Mouse (Mus musculus) midbrain, embryonic 15.5 days (tissue): ENCODE measurements around the gene Chsy1. TPM values are rescaled to one million over a fixed set of nuclear protein-coding genes. Genes with fewer than 3 reads are reported as not detected.

Experiments used
- ATAC-seq: fragments of 200-750 bp; cut with Nextera tagmentation; replicated peaks from 2 replicates; pipeline ENCODE4 v1.8.0; 2017; ENCODE audit warnings: moderate TSS enrichment
- H3K27ac ChIP-seq: fragments of 300-500 bp; sonication (generic); 2 replicates; pipeline ENCODE4 v1.5.1; 2015; ENCODE audit warnings: mild to moderate bottlenecking, inconsistent platforms
- H3K27me3 ChIP-seq: fragments of 300-500 bp; sonication (generic); replicated peaks from 2 replicates; pipeline ENCODE4 v1.6.1; 2015; ENCODE audit warnings: inconsistent platforms
- H3K36me3 ChIP-seq: fragments of 300-500 bp; sonication (generic); replicated peaks from 2 replicates; pipeline ENCODE4 v1.6.1; 2015; ENCODE audit warnings: inconsistent platforms
- H3K4me1 ChIP-seq: fragments of 300-500 bp; sonication (generic); 2 replicates; pipeline ENCODE4 v1.6.1; 2015; ENCODE audit warnings: inconsistent platforms
- H3K4me2 ChIP-seq: fragments of 300-500 bp; sonication (generic); 2 replicates; pipeline ENCODE4 v1.6.1; 2015; ENCODE audit warnings: inconsistent platforms, mild to moderate bottlenecking, moderate library complexity
- H3K4me3 ChIP-seq: fragments of 300-500 bp; sonication (generic); 2 replicates; pipeline ENCODE4 v1.5.1; 2015; ENCODE audit warnings: mild to moderate bottlenecking, inconsistent platforms
- H3K9ac ChIP-seq: fragments of 300-500 bp; sonication (generic); 2 replicates; pipeline ENCODE4 v1.6.1; 2015; ENCODE audit warnings: mild to moderate bottlenecking, inconsistent platforms
- H3K9me3 ChIP-seq: fragments of 300-500 bp; sonication (generic); 2 replicates; pipeline ENCODE4 v1.6.1; 2016; ENCODE audit warnings: inconsistent platforms
- WGBS: fragments of 180-500 bp; shearing (Covaris S2); methylation state at CpG from one replicate; pipeline ENCODE4 v1.1.7; 2015; ENCODE audit warnings: mixed read lengths; 5-methylcytosine and 5-hydroxymethylcytosine counted together
- polyA plus RNA-seq: library from polyadenylated mRNA; unstranded; fragments of >200 nt; fragmentation: Nextera tagmentation; extraction: Ambion mirVana; gene quantifications from 2 replicates; pipeline ENCODE4 v1.2.1, GENCODE M21; 2015

Chsy1 gene
- polyA plus RNA-seq, 1 experiment from 2014 or later, result 10.0 TPM

DNA sequence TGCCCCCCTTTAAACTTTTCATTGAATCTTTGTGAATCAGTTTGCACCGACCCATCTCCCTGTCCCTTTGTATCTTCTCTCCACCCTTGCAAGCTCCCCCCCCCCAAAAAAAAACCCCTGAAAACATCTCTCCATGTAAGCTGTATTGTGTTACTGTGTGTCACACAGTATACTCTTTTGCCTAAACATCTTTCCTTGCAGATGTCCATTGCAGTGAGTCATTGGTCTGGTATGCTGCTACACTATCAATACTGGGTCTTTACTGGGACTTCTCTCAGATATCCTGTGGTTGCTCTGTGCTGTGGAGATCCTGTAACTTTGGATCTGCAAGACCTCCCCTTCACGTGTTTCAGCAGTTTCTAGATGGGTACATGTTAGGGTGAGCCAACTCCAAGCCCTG lies 21.0 kb downstream of the Chsy1 start:
- no peaks in the 10 kb centered on the region for H3K27me3 ChIP-seq
- no peak overlapping the region for H3K4me2 ChIP-seq
- peaks cover 3% of the 10 kb centered on the region; the same call in 1 of the 2 replicates for H3K36me3 ChIP-seq
- no peak for ATAC-seq
- WGBS, result 96% methylated on average over 2 of the region's 2 CpGs
- no peak overlapping the region for H3K4me3 ChIP-seq
- H3K9me3 ChIP-seq, result no peaks in the 10 kb centered on the region
- H3K27ac ChIP-seq, result no peak overlapping the region
- peaks cover 20% of the 10 kb centered on the region for H3K4me1 ChIP-seq
- no peak overlapping the region for H3K9ac ChIP-seq

GRCm38 (mm10) chr7:66131776-66132421 lies 22.6 kb downstream of the Chsy1 start:
- Histone ChIP-seq H3K4me3 (no peak overlapping the region), H3K9ac (no peak overlapping the region), H3K4me2 (no peak overlapping the region), H3K4me1 (peaks cover 33% of the 10 kb centered on the region), H3K27ac (no peak overlapping the region), H3K36me3 (0 out of 2 replicates have a peak, but pooled peaks cover 3% of the 10 kb centered on the region), H3K9me3 (no peaks in the 10 kb centered on the region), H3K27me3 (no peaks in the 10 kb centered on the region)
- WGBS, result 94% methylated on average over 4 of the region's 4 CpGs
- ATAC-seq, result no peak

DNA sequence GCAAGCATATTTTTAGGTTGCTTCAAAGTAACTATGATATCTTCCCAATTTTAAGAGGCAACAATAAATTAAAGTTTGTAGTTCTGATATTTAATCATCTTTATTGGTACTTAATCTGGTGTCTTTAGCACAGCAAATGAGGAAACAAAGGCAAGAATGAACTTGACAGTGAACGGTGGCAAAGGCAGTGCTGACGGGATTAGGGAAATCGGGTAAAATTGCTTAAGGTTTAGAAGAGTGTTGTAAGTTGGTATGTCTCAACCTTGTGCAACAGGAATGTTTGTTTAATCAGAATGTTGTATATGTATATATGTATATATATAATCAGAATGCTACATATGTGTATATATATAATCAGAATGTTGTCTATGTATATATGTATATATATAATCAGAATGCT lies 24.8 kb downstream of the Chsy1 start:
- peaks cover 27% of the 10 kb centered on the region for H3K4me1 ChIP-seq
- WGBS, result 88% methylated on average over 3 of the region's 3 CpGs

DNA sequence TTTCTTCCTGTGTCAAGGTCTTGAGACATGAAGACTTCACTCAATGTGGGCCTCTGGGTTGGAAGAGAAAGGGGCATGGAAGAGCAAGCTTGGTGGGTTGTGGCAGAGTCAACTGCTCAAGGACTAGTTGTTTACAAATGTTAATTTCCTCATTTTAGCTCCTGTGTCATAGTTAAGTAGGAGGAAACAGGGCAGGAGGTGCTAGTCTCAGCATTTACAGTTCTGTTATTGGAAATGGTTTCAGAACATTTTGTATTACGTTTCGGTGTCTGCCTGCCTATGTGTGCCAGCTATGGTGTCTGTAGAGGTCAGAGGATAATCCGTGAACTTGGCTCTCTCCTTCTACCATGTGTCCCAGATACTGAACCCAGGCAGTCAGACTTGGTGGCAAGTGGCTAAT lies 26.3 kb downstream of the Chsy1 start:
- 77% methylated on average over 3 of the region's 3 CpGs for WGBS
- 0 out of 2 replicates have a peak, but pooled peaks cover 3% of the 10 kb centered on the region for H3K36me3 ChIP-seq
- no peak overlapping the region for H3K4me3 ChIP-seq
- no peaks in the 10 kb centered on the region for H3K27me3 ChIP-seq
- H3K27ac ChIP-seq, result peak overlapping the region; percentile 48; the same call in 1 of the 2 replicates
- H3K9ac ChIP-seq, result no peak overlapping the region
- H3K9me3 ChIP-seq, result no peaks in the 10 kb centered on the region
- no peak overlapping the region for H3K4me2 ChIP-seq
- H3K4me1 ChIP-seq, result peaks cover 35% of the 10 kb centered on the region
- ATAC-seq, result 0 out of 2 replicates have a peak, but pooled peaks have one; percentile 19

More for the DNA sequence above, 24.8 kb downstream of the Chsy1 start:
- Histone ChIP-seq H3K9ac (no peak overlapping the region), H3K27ac (no peak overlapping the region), H3K27me3 (no peaks in the 10 kb centered on the region), H3K4me2 (no peak overlapping the region), H3K4me3 (no peak overlapping the region), H3K9me3 (no peaks in the 10 kb centered on the region), H3K36me3 (0 out of 2 replicates have a peak, but pooled peaks cover 3% of the 10 kb centered on the region)
- ATAC-seq, result no peak

- Histone ChIP-seq H3K9ac (no peak overlapping the region), H3K27ac (peak overlapping the region; percentile 48; the same call in 1 of the 2 replicates), H3K4me1 (peaks cover 40% of the 10 kb centered on the region), H3K36me3 (0 out of 2 replicates have a peak, but pooled peaks cover 3% of the 10 kb centered on the region), H3K9me3 (no peaks in the 10 kb centered on the region), H3K27me3 (no peaks in the 10 kb centered on the region), H3K4me2 (no peak overlapping the region), H3K4me3 (no peak overlapping the region)
- 0 out of 2 replicates have a peak, but pooled peaks have one; percentile 6 for ATAC-seq
Observed at GRCm38 (mm10) chr7:66136187-66136586, 26.9 kb downstream of the Chsy1 start.

- 85% methylated on average over 4 of the region's 4 CpGs for WGBS
- Histone ChIP-seq H3K36me3 (no peaks in the 10 kb centered on the region), H3K4me1 (peaks cover 48% of the 10 kb centered on the region), H3K4me3 (no peak overlapping the region), H3K9ac (no peak overlapping the region), H3K9me3 (no peaks in the 10 kb centered on the region), H3K27ac (no peak overlapping the region), H3K27me3 (no peaks in the 10 kb centered on the region), H3K4me2 (no peak overlapping the region)
- ATAC-seq, result no peak
Observed at GRCm38 (mm10) chr7:66137309-66137708, 28.0 kb downstream of the Chsy1 start.

- Histone ChIP-seq H3K4me2 (no peak overlapping the region), H3K27me3 (no peaks in the 10 kb centered on the region), H3K27ac (no peak overlapping the region), H3K9me3 (no peaks in the 10 kb centered on the region), H3K4me3 (no peak overlapping the region), H3K36me3 (no peaks in the 10 kb centered on the region), H3K9ac (no peak overlapping the region), H3K4me1 (peaks cover 55% of the 10 kb centered on the region)
- no peak for ATAC-seq
- 58% methylated on average over 4 of the region's 4 CpGs for WGBS
Observed at GRCm38 (mm10) chr7:66138301-66138700, 29.0 kb downstream of the Chsy1 start.

DNA sequence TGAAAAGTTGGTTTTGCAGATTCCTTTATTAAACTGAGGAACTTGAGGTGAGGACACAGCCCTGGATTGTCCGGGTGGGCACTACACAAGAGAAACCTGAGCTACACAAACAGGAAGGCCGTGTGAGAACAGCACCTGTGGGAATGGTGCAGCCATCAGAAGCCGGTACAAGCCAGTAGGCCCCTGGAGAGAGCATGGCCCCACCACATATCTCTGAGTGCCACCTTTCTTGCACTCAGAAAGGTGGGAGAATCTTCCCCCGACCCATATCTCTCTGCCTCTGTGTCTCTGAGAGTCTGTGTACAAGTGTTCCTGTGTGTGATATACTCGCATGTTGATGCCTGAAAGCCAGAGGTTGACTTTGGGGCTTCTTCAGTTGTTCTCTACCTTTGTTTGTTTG lies 29.6 kb downstream of the Chsy1 start:
- ATAC-seq, result no peak
- H3K4me2 ChIP-seq, result no peak overlapping the region
- no peaks in the 10 kb centered on the region for H3K27me3 ChIP-seq
- no peaks in the 10 kb centered on the region for H3K9me3 ChIP-seq
- no peak overlapping the region for H3K9ac ChIP-seq
- peaks cover 59% of the 10 kb centered on the region for H3K4me1 ChIP-seq
- WGBS, result 90% methylated on average over 5 of the region's 5 CpGs
- H3K36me3 ChIP-seq, result no peaks in the 10 kb centered on the region
- H3K4me3 ChIP-seq, result no peak overlapping the region
- no peak overlapping the region for H3K27ac ChIP-seq

- Histone ChIP-seq H3K27me3 (no peaks in the 10 kb centered on the region), H3K9ac (no peak overlapping the region), H3K27ac (no peak overlapping the region; the same call in 1 of the 2 replicates), H3K9me3 (no peaks in the 10 kb centered on the region), H3K4me1 (peaks cover 59% of the 10 kb centered on the region), H3K36me3 (no peaks in the 10 kb centered on the region), H3K4me3 (no peak overlapping the region), H3K4me2 (no peak overlapping the region)
- no peak for ATAC-seq
- 58% methylated on average over 3 of the region's 3 CpGs for WGBS
Observed at GRCm38 (mm10) chr7:66140095-66140494, 30.8 kb downstream of the Chsy1 start.

DNA sequence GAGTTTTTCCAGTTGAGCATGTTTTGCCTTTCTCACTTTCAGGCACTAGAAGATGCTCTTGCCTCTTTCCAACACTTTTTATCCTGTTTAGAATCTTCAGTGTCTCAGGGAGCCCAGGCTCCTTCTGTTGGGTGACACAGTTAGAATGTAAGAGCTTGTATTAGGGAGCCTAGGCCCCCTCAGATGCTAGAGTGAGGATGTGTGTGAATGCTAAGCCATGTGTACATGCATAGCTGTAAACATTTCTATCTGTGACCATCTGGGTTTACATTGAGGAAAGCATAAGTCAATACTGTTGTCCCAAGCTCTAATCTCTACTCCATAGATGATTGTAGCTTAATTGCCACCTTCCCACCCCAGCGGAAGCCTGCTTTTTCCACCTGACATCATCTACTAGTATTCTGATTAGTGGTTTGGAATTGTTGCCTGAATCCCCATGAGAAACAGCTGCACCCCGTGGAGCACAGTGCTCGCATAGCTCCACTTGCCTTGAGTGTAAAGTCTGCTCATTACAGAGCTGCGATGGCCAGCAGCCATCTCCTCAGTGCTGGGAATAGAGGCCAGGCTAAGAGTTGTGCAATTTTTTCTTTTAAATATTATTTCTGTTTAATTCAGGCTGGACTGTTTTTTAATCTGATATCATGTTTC lies 31.7 kb downstream of the Chsy1 start:
- H3K4me2 ChIP-seq, result no peak overlapping the region
- H3K27ac ChIP-seq, result peak overlapping the region; percentile 45
- H3K9ac ChIP-seq, result no peak overlapping the region
- WGBS, result 29% methylated on average over 4 of the region's 4 CpGs
- H3K36me3 ChIP-seq, result no peaks in the 10 kb centered on the region
- peak; percentile 45; the same call in 1 of the 2 replicates for ATAC-seq
- H3K9me3 ChIP-seq, result no peaks in the 10 kb centered on the region
- H3K4me3 ChIP-seq, result no peak overlapping the region
- H3K27me3 ChIP-seq, result no peaks in the 10 kb centered on the region
- H3K4me1 ChIP-seq, result peaks cover 53% of the 10 kb centered on the region

GRCm38 (mm10) chr7:66142514-66142913 lies 33.2 kb downstream of the Chsy1 start:
- Histone ChIP-seq H3K4me2 (no peak overlapping the region), H3K4me3 (no peak overlapping the region), H3K27ac (0 out of 2 replicates have a peak overlapping the region, but pooled peaks have one; percentile 52), H3K4me1 (peaks cover 40% of the 10 kb centered on the region), H3K36me3 (no peaks in the 10 kb centered on the region), H3K9me3 (no peaks in the 10 kb centered on the region), H3K27me3 (no peaks in the 10 kb centered on the region), H3K9ac (no peak overlapping the region)
- peak; percentile 71 for ATAC-seq
- 64% methylated on average over 7 of the region's 7 CpGs for WGBS

- Histone ChIP-seq H3K4me2 (no peak overlapping the region), H3K4me3 (no peak overlapping the region), H3K9ac (no peak overlapping the region), H3K27ac (no peak overlapping the region), H3K9me3 (no peaks in the 10 kb centered on the region), H3K36me3 (no peaks in the 10 kb centered on the region), H3K4me1 (peaks cover 32% of the 10 kb centered on the region), H3K27me3 (no peaks in the 10 kb centered on the region)
- ATAC-seq, result no peak
- 94% methylated on average over 2 of the region's 2 CpGs for WGBS
Observed at GRCm38 (mm10) chr7:66144543-66144942, 35.2 kb downstream of the Chsy1 start.
